ENCODE assay signal across 19 mouse cellular contexts in the genomic region with DNA sequence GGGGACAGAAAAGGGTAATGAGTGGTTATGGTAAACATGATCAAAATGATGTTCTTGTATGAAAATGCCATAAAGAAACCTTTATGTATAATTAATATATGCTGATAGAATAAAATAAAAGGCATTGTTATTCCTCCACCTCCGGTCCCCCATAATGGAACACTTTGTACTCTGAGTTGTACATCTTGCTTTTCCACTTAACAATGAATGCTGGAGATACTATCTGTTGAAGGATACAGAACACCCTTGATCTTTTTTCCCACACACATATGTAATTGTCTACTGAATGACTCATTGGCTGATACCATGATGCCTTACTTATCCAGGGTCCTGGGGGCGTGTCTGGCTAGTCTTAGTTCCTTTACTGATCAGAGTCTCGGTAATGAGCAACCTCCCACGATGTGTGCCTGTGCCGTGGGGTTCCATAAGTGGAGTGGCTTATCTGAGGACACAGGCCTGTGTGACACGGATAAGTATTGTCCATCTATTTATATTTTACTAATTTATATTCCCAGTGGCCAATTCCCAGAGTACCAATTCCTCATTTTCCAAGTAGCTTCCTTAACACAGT. TPM values are rescaled to one million over a fixed set of nuclear protein-coding genes. Genes with fewer than 3 reads are reported as not detected.
A peak's percentile ranks its signal among the peaks of the same experiment; 100 is the strongest.
DNase-seq lines count a peak whose midpoint lies in the region; ATAC-seq and TF ChIP-seq lines count a peak whose summit lies in the region.
"Had no signal": no experiment of that assay in that cellular context is flagged by ENCODE, and none has a peak within 500 bp of the region (broad histone marks: within the 10 kb centered on the region; RNA-seq: fewer than 3 reads in every experiment).

No protein-coding gene starts in this region.

- no peak overlapping the region for H3K9ac ChIP-seq in lung, postnatal 0 days (replicated peaks; ENCODE audit: low read depth)
- no peak overlapping the region for H3K9ac ChIP-seq in midbrain, embryonic 15.5 days
- H3K9ac ChIP-seq: forebrain, embryonic 13.5 days; forebrain, postnatal 0 days; heart, embryonic 13.5 days; hindbrain, embryonic 15.5 days had no signal

- no peak overlapping the region for H3K4me2 ChIP-seq in lung, postnatal 0 days (replicated peaks; ENCODE audit: low read depth, low read length)
- H3K4me2 ChIP-seq in midbrain, embryonic 15.5 days, result no peak overlapping the region
- H3K4me2 ChIP-seq: forebrain, embryonic 13.5 days; heart, embryonic 13.5 days; hindbrain, embryonic 15.5 days had no signal

- no peaks in the 10 kb centered on the region for H3K9me3 ChIP-seq in lung, postnatal 0 days (ENCODE audit: low read length)
- H3K9me3 ChIP-seq in midbrain, embryonic 15.5 days, result no peaks in the 10 kb centered on the region
- no peaks in the 10 kb centered on the region for H3K9me3 ChIP-seq in midbrain, embryonic 10.5 days (replicated peaks)
- H3K9me3 ChIP-seq: embryonic facial prominence, embryonic 10.5 days; forebrain, embryonic 13.5 days; heart, embryonic 13.5 days; hindbrain, embryonic 15.5 days had no signal

- peak; percentile 73 for ATAC-seq in lung, postnatal 0 days
- 0 out of 2 replicates have a peak, but pooled peaks have one; percentile 33 for ATAC-seq in midbrain, embryonic 15.5 days (replicated peaks)
- ATAC-seq: forebrain, embryonic 13.5 days; forebrain, postnatal 0 days had no signal

- peaks cover 22% of the 10 kb centered on the region for H3K36me3 ChIP-seq in lung, postnatal 0 days (ENCODE audit: insufficient read depth, low read length)
- no peaks in the 10 kb centered on the region for H3K36me3 ChIP-seq in midbrain, embryonic 15.5 days (replicated peaks)
- H3K36me3 ChIP-seq in midbrain, embryonic 10.5 days, result peaks cover 100% of the 10 kb centered on the region
- H3K36me3 ChIP-seq: hindbrain, embryonic 15.5 days had no signal

- 77% methylated on average over 6 of the region's 6 CpGs for WGBS in lung, postnatal 0 days
- WGBS in midbrain, embryonic 15.5 days, result 81% methylated on average over 6 of the region's 6 CpGs
- 87% methylated on average over 6 of the region's 6 CpGs for WGBS in midbrain, embryonic 10.5 days

- no peak for TF ChIP-seq CTCF in lung, postnatal 0 days (IDR thresholded peaks at IDR 0.05)

- H3K27ac ChIP-seq in lung, postnatal 0 days (ENCODE audit: low read length), result no peak overlapping the region
- no peak overlapping the region for H3K27ac ChIP-seq in midbrain, embryonic 15.5 days
- no peak overlapping the region for H3K27ac ChIP-seq in midbrain, embryonic 10.5 days (replicated peaks)
- H3K27ac ChIP-seq: embryonic facial prominence, embryonic 10.5 days; forebrain, embryonic 13.5 days; heart, embryonic 13.5 days; hindbrain, embryonic 15.5 days had no signal

- DNase-seq in heart, adult 8-10 months (ENCODE audit: low spot score), result peak; percentile 19
- DNase-seq in heart, postnatal 4 days, result no peak
- peak; percentile 30 for DNase-seq in lung, postnatal 0 days (ENCODE audit: low spot score)
- DNase-seq in lung, postnatal 4 days, result no peak
- DNase-seq in midbrain, embryonic 10.5 days (ENCODE audit: low spot score), result no peak
- peak; percentile 62 for DNase-seq in lung, postnatal 36 days
- no peak for DNase-seq in thymus, postnatal 10 days (ENCODE audit: low spot score in 2 of 2)
- DNase-seq: adrenal gland, adult 2 months; adrenal gland, postnatal 25 days; cerebellum, adult 2 months; cerebellum, postnatal 10 days; forebrain, postnatal 0 days; gastrocnemius, postnatal 14 days; heart, postnatal 10 days had no signal

- H3K4me1 ChIP-seq in lung, postnatal 0 days (ENCODE audit: insufficient read depth, low read depth, low read length), result no peaks in the 10 kb centered on the region
- no peaks in the 10 kb centered on the region for H3K4me1 ChIP-seq in midbrain, embryonic 15.5 days
- H3K4me1 ChIP-seq in midbrain, embryonic 10.5 days, result no peaks in the 10 kb centered on the region
- H3K4me1 ChIP-seq: embryonic facial prominence, embryonic 10.5 days; forebrain, embryonic 13.5 days; hindbrain, embryonic 15.5 days had no signal

- H3K4me3 ChIP-seq in lung, postnatal 0 days (ENCODE audit: low read depth, low read length), result no peak overlapping the region
- H3K4me3 ChIP-seq in midbrain, embryonic 15.5 days, result no peak overlapping the region
- no peak overlapping the region for H3K4me3 ChIP-seq in midbrain, embryonic 10.5 days
- H3K4me3 ChIP-seq: embryonic facial prominence, embryonic 10.5 days; forebrain, embryonic 13.5 days; heart, embryonic 13.5 days; hindbrain, embryonic 15.5 days had no signal

- TF ChIP-seq EP300 in lung, postnatal 0 days (IDR thresholded peaks at IDR 0.05), result peak; percentile 93

- H3K27me3 ChIP-seq in lung, postnatal 0 days (replicated peaks; ENCODE audit: insufficient read depth, low read length), result no peaks in the 10 kb centered on the region
- no peaks in the 10 kb centered on the region for H3K27me3 ChIP-seq in midbrain, embryonic 15.5 days (replicated peaks)
- no peaks in the 10 kb centered on the region for H3K27me3 ChIP-seq in midbrain, embryonic 10.5 days (ENCODE audit: low read depth, poor library complexity, severe bottlenecking)
- H3K27me3 ChIP-seq: forebrain, embryonic 13.5 days; heart, embryonic 13.5 days; hindbrain, embryonic 15.5 days had no signal

RNA-seq across cellular contexts. Expression of a gene that starts 17.1 kb away (rescaled TPM):
- total RNA-seq in heart, adult 8-10 months (2022), result 10 to 100 TPM; 32.8 to 38.0 (median 35.4) TPM
- total RNA-seq in heart, postnatal 4 days (2021), result 10 to 100 TPM; 24.7 to 24.8 TPM
- polyA plus RNA-seq in lung, postnatal 0 days (2015; fragmentation: Nextera tagmentation; extraction: Ambion mirVana), result 13.2 and 14.0 TPM in 2 replicates
- polyA plus RNA-seq in midbrain, embryonic 15.5 days (2015; fragmentation: Nextera tagmentation; extraction: Ambion mirVana), result 16.2 and 16.3 TPM in 2 replicates
- 12.8 and 16.4 TPM in 2 replicates for polyA plus RNA-seq in midbrain, embryonic 10.5 days (2016; fragmentation: Nextera tagmentation; extraction: Ambion mirVana)

RNA-seq across cellular contexts. Expression of a gene that starts 17.2 kb away (rescaled TPM):
- total RNA-seq in heart, adult 8-10 months (2022), result 10 to 100 TPM; 28.2 to 30.3 (median 29.6) TPM
- 10 to 100 TPM; 48.7 to 52.7 TPM for total RNA-seq in heart, postnatal 4 days (2021)
- polyA plus RNA-seq in lung, postnatal 0 days (2015; fragmentation: Nextera tagmentation; extraction: Ambion mirVana), result 37.7 TPM in 2 replicates
- 23.7 and 27.5 TPM in 2 replicates for polyA plus RNA-seq in midbrain, embryonic 15.5 days (2015; fragmentation: Nextera tagmentation; extraction: Ambion mirVana)
- polyA plus RNA-seq in midbrain, embryonic 10.5 days (2016; fragmentation: Nextera tagmentation; extraction: Ambion mirVana), result 195 and 204 TPM in 2 replicates

Comparison
In these comparisons a context has a peak if more than half of its experiments do, and no peak if none do; other contexts are left out.
1. DNase-seq: peak in heart, adult 8-10 months (single experiment), lung, postnatal 0 days (single experiment) and lung, postnatal 36 days (single experiment); none in heart, postnatal 4 days (single experiment), lung, postnatal 4 days (0 of 2), midbrain, embryonic 10.5 days (single experiment) and thymus, postnatal 10 days (0 of 2).